Mouse (Mus musculus) embryonic stem cell, embryonic (primary cell): Measurements from ENCODE around the gene Tagln2.

Experiments used
- CTCF ChIA-PET, 4 experiments: fragments of 300-600 bp in 2 of 4; fragments of 350-600 bp in 2 of 4; sonication (Branson Sonifier 250); formaldehyde crosslinking; loops; one replicate each; lab custom pipeline; 2022; ENCODE audit warnings: inconsistent platforms in 2 of 4; lab: Charles Lee
- POLR2A ChIA-PET, 4 experiments: fragments of 300-600 bp in 2 of 4; fragments of 350-600 bp in 2 of 4; sonication (Branson Sonifier 250); formaldehyde crosslinking; loops; one replicate each; lab custom pipeline; 2022; ENCODE audit warnings: antibody characterized with exemption in 4 of 4, inconsistent platforms in 1 of 4; lab: Charles Lee

Gene Tagln2

DNA sequence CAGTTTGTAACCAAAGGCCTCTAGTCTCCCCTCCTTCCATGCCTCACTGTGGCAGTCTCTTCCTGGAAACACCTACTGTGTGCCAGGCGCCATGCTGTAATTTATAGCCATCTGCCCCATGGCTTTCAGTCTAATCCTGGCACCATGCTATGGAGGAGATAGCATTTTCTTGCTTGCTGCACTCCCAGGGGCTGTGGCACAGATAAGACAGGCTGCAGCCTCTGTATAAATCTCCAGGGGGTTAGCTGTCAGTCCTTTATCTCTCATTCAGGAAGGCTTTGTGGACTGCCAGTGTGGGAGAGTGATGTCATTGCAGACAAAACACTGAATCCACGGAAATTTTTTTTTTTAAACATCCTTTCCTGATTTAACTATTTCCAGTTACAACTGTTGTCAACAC, 8.3 kb downstream of the Tagln2 start:
- POLR2A ChIA-PET: interaction anchor here in 2 of 4 experiments (0.6 to 1.2 kb wide), 4 partner anchors 21 to 149 kb away, joined by 3 to 5 read pairs (median 4); no protein-coding TSS in a partner anchor
- CTCF ChIA-PET: interaction anchor here in 2 of 4 experiments (0.7 to 1.0 kb wide), 2 partner anchors 18 to 84 kb away, joined by 3 read pairs; no protein-coding TSS in a partner anchor

DNA sequence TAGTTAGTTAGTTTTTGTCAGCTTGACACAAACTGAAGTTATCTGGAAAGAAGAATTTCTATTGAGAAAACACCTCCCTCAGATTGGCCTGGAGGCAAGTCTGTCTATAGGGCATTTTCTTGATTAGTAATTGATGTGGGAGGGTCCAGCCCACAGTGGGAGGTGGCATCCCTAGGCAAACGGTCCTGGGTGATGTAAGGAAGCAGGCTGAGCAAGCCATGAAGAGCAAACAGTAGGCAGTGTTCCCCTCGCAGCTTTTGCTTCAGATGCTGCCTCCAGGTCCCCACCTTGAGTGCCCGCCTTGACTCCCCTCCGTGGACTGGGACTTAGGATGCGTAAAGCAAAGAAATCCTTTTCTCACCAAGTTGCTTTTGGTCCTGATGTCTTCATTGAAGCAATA, 9.4 kb downstream of the Tagln2 start:
- POLR2A ChIA-PET: interaction anchor here in 3 of 4 experiments (1.1 to 2.5 kb wide), 8 partner anchors 8 to 91 kb away, joined by 3 to 10 read pairs (median 3); partner anchors contain the start of gene Tagln2 (in 1 of the 3)
- CTCF ChIA-PET: interaction anchor here in 2 of 4 experiments (0.6 to 1.0 kb wide), 2 partner anchors 19 to 145 kb away, joined by 3 read pairs; no protein-coding TSS in a partner anchor

DNA sequence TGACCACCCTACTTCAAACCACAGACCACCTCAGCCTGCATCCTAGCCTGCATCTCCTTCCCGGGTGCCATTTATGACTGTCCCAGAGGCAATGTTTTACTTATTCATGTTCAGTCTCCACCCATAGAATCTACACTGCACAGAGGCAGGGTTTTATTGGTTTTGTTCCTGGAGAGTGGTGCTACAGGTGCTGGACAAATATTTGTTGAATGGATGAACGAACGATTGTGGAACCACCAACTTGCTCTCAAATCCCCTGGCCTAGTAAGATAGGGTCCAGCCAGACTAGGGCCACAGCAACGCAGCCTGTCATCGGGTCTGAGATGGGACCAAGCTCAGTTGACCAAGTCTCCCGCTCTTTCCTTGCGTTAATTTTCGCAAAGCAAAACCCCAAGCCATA, 10.1 kb downstream of the Tagln2 start:
- POLR2A ChIA-PET: interaction anchor here in 3 of 4 experiments (0.5 to 2.5 kb wide), 19 partner anchors 8 to 134 kb away, joined by 3 to 13 read pairs (median 3); partner anchors contain the start of genes Cfap45 (in 3 of the 3), Igsf9 (in 1 of the 3), Pigm (in 1 of the 3) and Tagln2 (in 1 of the 3)
- CTCF ChIA-PET: interaction anchor here (0.6 to 1.1 kb wide), 11 partner anchors 8 to 140 kb away, joined by 3 to 6 read pairs (median 4); partner anchors contain the start of gene Cfap45 (in 2 of the 4)

DNA sequence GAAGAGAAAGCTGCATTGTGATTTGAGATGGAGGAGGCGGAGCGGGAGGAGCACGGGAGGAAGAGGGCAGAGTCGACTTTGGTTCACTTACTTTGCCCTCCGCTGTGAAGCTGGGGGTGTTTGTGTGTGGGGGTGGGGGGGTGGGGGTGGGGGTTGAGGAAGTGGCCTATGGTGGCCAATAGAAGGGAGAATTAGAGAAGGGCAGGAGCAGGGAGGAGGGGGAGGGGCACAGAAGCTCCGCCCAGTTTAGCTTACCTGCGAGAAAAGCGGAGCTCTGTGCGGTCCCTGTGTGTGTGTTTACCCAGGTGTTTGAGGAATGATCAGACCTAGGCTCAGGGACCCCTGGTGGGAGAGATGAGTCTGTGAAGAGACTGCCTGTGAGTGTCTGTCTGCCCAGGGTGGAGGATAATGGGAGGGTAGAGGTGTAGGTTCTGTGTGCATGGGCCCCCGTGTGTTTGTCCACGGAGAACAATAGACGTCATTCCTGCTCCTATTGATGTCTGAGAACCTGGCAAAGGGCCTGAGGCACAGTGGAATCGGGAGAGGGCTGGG, 10.7 kb downstream of the Tagln2 start:
- ChIA-PET CTCF (interaction anchor here (0.5 to 1.1 kb wide), 12 partner anchors 8 to 102 kb away, joined by 3 to 6 read pairs (median 4); partner anchors contain the start of gene Cfap45 (in 2 of the 4)), POLR2A (interaction anchor here in 3 of 4 experiments (0.6 to 2.5 kb wide), 17 partner anchors 9 to 134 kb away, joined by 3 to 13 read pairs (median 4); partner anchors contain the start of genes Cfap45 (in 3 of the 3), Igsf9 (in 1 of the 3), Pigm (in 1 of the 3) and Tagln2 (in 1 of the 3))

DNA sequence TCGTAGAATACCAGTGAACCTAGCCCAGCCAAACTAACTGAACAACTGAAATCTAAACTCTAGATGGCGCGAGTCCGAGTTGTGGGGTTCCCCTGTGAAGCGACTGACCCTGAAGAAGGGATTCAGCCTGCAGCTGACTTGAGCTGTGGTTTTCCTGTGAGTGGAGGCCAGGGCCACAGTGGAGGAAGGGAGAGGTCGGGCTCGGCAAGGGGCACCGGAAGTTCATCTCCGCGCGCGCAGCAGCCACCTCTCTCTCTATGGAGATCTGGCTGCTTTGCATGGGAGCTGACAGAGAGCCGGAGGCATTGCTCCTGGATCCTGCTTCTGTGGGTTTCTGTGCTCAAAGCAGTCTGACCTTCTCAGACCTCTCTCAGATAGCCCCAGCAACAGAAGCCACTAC, 13.1 kb downstream of the Tagln2 start:
- POLR2A ChIA-PET: interaction anchor here in 3 of 4 experiments (0.9 to 5.1 kb wide), 18 partner anchors 8 to 137 kb away, joined by 3 to 51 read pairs (median 4); partner anchors contain the start of genes Tagln2 (in 3 of the 3), Cfap45 (in 1 of the 3), Igsf9 (in 1 of the 3) and Pigm (in 1 of the 3)
- CTCF ChIA-PET: interaction anchor here in 3 of 4 experiments (0.5 to 2.1 kb wide), 13 partner anchors 9 to 1583 kb away, joined by 3 to 10 read pairs (median 3); no protein-coding TSS in a partner anchor

DNA sequence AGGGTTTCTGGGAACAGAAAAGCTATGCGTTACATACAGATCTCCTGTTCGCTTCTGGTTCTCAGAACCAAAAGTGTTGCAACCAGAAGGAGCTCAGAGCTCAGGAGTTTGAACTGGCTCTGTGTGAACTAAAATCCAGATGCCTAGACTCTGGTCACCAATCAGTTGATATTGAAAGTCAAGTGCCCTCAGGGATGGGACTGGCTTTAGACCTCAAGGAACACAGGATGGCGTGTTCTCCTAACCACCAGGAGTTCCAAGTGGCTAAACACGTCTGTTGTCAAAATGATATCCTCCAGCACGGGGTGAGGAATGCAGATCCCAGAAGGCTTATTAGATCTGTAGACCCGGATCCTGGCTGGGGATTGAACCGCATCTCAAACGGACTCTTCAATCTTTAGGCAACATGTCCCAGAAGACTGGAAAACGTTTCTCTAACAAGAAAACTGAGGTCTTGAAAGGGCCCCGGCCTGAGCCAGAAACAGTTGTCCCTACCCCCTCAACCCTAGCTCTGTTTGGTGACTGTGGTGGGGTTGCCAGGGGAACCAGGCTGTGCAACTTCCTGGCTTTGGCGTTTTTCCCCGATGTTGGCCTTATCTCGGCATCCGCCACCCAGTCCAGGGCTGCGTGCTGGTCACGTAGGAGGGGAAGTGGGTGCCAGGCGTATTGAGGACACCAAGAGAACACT, 13.8 kb downstream of the Tagln2 start:
- POLR2A ChIA-PET: interaction anchor here in 3 of 4 experiments (0.6 to 5.1 kb wide), 20 partner anchors 7 to 602 kb away, joined by 3 to 51 read pairs (median 4); partner anchors contain the start of genes Tagln2 (in 3 of the 3), Cfap45 (in 1 of the 3), Igsf9 (in 1 of the 3) and Pigm (in 1 of the 3)
- CTCF ChIA-PET: interaction anchor here in 3 of 4 experiments (0.5 to 2.1 kb wide), 14 partner anchors 10 to 1584 kb away, joined by 3 to 10 read pairs (median 4); no protein-coding TSS in a partner anchor

DNA sequence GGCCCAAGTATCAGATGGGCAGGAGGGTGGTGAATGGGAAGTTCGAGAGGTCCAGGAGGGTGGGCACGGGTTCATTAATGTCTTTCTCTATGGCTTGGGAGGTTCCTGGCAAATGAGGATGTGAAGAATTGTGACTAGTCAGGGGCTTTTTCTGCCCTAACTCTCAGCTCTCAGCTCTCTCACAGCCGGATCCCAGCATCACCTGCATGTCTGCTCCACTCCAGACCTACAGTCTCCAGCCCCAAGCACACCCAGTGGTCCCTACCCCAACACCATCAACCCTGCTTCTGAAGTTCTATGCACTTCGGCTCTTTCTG, 14.3 kb downstream of the Tagln2 start:
- POLR2A ChIA-PET: interaction anchor here in 3 of 4 experiments (0.9 to 5.1 kb wide), 12 partner anchors 11 to 138 kb away, joined by 3 to 51 read pairs (median 9); partner anchors contain the start of genes Tagln2 (in 3 of the 3), Igsf9 (in 1 of the 3) and Pigm (in 1 of the 3)

DNA sequence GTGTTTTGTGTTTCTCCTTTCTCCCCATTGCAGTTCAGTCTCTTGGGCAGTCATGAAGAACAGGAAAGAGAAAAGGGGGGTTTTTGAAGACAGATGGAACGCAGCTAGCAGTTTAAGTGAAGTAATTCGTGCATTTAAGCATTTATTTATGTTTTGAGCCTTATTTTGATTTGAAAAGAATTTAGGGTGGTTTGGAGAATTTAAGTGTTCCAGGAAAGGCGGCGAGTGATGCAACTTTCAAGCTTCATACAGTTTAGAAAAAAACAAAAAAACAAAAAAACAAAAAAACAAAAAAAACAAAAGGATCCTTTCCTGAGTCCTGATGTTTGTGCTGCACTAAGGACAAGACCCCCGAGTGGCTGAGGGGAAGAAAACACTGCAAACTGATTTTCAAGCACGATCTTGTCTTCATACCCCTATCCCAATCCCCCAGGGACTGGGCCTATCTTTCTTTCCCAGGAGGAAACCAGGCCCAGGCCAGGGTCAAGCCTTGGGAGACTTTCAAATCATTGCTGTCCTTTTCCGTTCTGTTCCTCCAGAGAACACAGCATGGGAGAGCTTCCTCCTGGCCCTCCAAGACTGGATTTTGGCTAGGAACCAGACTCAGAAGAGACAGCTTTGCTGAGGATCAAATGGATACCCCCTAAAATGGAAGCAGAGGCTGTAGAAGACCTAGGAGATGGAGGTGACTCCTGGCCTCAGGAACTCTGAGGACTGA, 14.9 kb downstream of the Tagln2 start:
- ChIA-PET POLR2A (interaction anchor here in 3 of 4 experiments (0.7 to 5.1 kb wide), 15 partner anchors 10 to 118 kb away, joined by 3 to 51 read pairs (median 6); partner anchors contain the start of genes Igsf9 (in 2 of the 3), Tagln2 (in 2 of the 3) and Dusp23 (in 1 of the 3)), CTCF (interaction anchor here (0.5 to 2.8 kb wide), 14 partner anchors 9 to 490 kb away, joined by 3 to 13 read pairs (median 4); no protein-coding TSS in a partner anchor)

More for the DNA sequence above, 14.3 kb downstream of the Tagln2 start:
- CTCF ChIA-PET: interaction anchor here (0.6 to 2.7 kb wide), 7 partner anchors 9 to 489 kb away, joined by 3 to 9 read pairs (median 5); no protein-coding TSS in a partner anchor

DNA sequence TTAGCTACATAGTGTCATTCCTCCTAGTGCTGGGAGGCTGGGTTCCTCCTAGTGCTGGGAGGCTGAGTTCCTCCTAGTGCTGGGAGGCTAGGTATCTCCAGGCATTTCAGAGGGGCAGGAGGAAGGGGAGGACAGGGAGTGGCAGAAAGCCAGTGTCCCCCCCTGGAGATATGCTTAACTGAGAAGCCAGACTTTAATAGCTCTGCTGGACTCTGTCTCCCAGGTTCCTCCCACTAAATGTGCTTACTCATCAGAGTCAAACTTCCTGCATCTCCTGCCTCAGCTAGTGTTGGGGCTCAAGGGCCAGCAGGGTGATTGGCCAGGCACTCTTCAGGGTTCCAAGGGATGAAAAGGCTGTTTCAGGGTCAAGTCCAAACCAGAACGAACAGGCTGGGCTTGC, 15.5 kb downstream of the Tagln2 start:
- POLR2A ChIA-PET: interaction anchor here (0.5 to 5.1 kb wide), 17 partner anchors 9 to 1619 kb away, joined by 3 to 51 read pairs (median 5); partner anchors contain the start of genes Tagln2 (in 3 of the 4), Dusp23 (in 1 of the 4) and Igsf9 (in 1 of the 4)
- CTCF ChIA-PET: interaction anchor here (0.5 to 2.8 kb wide), 13 partner anchors 10 to 158 kb away, joined by 3 to 13 read pairs (median 4); no protein-coding TSS in a partner anchor

DNA sequence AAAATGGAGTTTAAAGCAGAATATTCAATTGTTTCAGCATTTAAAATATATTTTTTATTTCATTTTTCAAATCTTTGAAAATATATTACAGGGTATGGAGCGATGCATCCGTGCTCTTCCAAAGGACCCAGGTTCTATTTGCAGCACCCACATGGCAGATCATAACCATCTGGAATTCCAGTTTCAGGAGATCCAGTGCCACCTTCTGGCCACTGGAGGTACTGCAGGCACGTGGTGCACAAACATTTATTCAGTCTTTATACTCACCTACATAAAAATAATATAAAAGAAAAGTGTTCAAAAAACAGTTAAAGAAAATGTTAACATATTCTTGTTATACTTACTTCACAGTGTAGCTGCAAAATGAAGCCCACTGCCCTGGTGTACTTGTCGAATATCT, 18.2 kb downstream of the Tagln2 start:
- ChIA-PET CTCF (interaction anchor here in 1 of 4 experiments (1.5 kb wide), 1 partner anchor 28 kb away, joined by 3 read pairs; no protein-coding TSS in a partner anchor), POLR2A (interaction anchor here in 2 of 4 experiments (0.5 to 1.2 kb wide), 4 partner anchors 9 to 1137 kb away, joined by 3 to 5 read pairs (median 4); partner anchors contain the start of gene Pigm (in 1 of the 2))

DNA sequence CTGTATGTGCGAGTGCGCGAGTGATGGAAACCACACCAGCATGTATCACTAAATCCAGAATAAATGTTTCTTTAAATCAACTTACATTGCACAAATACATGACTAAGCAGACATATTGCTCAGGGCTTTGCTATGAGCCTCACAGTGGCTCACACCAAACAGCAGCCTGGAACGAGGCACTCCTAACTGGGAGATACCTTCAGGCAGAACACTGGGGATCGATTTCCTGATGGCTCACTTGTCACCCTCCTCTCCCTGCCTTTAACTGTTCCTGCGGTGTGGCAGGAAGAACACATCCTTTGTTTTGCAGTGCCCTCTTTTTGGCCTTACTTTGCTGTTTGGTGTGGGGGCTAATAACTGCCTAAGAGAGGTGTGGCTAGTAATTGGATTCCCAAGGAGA, 19.8 kb downstream of the Tagln2 start:
- ChIA-PET POLR2A (interaction anchor here in 3 of 4 experiments (0.6 to 2.8 kb wide), 16 partner anchors 9 to 291 kb away, joined by 3 to 28 read pairs (median 6); partner anchors contain the start of genes Dusp23 (in 1 of the 3), Igsf9 (in 1 of the 3), Pigm (in 1 of the 3) and Tagln2 (in 1 of the 3)), CTCF (interaction anchor here in 3 of 4 experiments (0.6 to 2.6 kb wide), 7 partner anchors 10 to 113 kb away, joined by 3 to 12 read pairs (median 4); partner anchors contain the start of gene Dusp23 (in 1 of the 3))

DNA sequence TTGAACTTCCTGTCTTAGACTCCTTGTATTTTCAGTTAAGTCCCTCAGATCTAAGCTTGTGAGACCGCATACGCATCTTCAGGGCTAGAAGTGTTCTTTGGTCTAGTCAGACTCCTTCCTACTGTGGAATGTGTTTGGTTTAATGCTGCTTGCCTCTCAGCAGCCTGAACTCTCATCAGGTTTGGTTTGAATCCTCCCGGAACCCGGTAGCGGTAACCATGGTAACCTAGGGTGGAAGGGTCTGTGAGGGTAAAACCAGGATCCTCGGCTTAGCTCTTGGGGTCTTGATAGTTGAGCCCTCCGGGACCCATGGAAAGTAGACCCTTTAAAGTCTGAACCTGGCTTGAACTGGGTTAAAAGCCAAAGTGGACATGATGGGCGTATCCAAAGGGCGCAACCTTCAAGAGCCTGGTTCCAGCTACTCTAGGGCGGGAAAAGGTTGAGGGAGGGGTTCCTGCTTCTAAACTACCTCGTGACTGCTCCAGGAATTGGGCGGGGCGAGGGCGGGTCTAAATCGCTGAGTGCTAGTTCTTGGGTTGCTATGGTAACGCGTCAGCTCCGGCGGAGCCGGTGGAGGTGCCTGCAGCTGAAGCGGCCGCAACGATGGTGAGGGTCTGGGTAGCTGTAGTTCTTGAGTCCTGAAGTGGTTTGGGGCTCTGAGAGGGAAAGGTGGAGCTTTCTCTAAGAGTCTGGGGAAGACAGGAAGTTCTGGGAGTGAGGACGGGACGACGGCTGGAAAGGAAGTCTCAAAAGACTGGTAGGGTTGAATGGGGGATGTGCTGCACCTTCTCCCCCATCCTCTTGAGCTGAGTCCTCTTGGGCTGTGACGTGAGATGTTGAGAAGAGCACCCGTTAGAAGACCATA, 21.0 kb downstream of the Tagln2 start, which contains the start of gene Cfap45:
Gene Cfap45, plus strand, starts transcription at position 226 of the 865 bp plus-strand sequence.
- CTCF ChIA-PET: interaction anchor here (0.6 to 2.6 kb wide), 15 partner anchors 8 to 1253 kb away, joined by 3 to 12 read pairs (median 4); partner anchors contain the start of genes Dusp23 (in 1 of the 4) and Pigm (in 1 of the 4)
- POLR2A ChIA-PET: interaction anchor here in 3 of 4 experiments (0.7 to 2.8 kb wide), 31 partner anchors 8 to 152 kb away, joined by 3 to 28 read pairs (median 5); partner anchors contain the start of genes Igsf9 (in 2 of the 3), Pigm (in 2 of the 3), Tagln2 (in 2 of the 3) and Dusp23 (in 1 of the 3)

DNA sequence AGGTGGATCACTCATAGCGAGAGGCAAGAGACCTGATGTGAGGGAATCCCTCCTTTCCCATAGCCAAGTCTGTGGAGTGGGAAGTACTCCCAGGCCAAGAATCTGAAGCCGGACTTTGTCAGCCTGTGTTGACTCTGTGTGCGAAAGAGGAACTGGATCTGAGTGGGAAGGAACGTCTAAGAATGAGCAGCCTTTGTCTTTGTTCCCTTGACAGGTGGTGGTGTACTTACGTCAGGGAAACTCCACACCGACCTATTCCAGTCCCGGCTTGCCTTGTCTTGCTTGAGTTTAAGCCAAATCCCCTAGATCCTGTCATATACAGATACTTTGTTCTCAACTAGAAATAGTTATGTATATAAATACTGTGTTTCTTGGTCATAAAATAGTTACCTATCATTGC, 22.7 kb downstream of the Tagln2 start:
- POLR2A ChIA-PET: interaction anchor here in 3 of 4 experiments (0.5 to 1.4 kb wide), 3 partner anchors 22 to 53 kb away, joined by 3 to 4 read pairs (median 4); partner anchors contain the start of genes Igsf9 (in 1 of the 3) and Tagln2 (in 1 of the 3)
- CTCF ChIA-PET: no interaction called here

DNA sequence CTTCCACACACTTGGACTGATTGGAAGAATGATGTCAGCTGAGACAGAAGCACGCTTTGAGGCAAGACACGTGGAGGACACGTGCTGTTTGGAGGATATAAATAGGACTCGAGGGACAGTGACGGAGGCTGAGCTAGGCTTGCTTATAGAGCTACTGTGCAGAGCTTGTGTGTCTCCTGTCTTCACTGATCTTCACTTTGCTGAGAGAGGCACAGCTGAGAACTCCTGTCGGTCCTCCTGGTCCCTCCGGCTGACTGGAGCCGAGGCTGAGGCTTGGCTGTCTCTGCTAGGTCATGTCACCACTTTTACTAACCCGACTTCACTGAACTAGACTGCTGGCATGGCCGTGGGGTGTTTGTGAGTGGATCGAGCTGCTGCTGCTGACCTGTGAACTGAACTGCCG, 23.9 kb downstream of the Tagln2 start:
- CTCF ChIA-PET: interaction anchor here in 1 of 4 experiments (0.6 kb wide), 1 partner anchor 42 kb away, joined by 3 read pairs; the partner anchor contains the start of gene Igsf9
- POLR2A ChIA-PET: interaction anchor here in 1 of 4 experiments (0.8 to 1.6 kb wide), 4 partner anchors 9 to 26 kb away, joined by 3 to 5 read pairs (median 4); partner anchors contain the start of gene Tagln2
